Mouse (Mus musculus) lung, embryonic 14.5 days (tissue): ENCODE data around the gene Pou2f1. TPM values are rescaled to one million over a fixed set of nuclear protein-coding genes. Genes with fewer than 3 reads are reported as not detected.

ENCODE experiments used
- ATAC-seq: fragments of 200-750 bp; cut with Nextera tagmentation; 2 replicates; pipeline ENCODE4 v1.8.0; 2017; ENCODE audit warnings: mild to moderate bottlenecking, moderate TSS enrichment, moderate library complexity; ENCODE audit not compliant: insufficient read depth
- DNase-seq: peaks from one replicate; pipeline ENCODE4 v3.0.0-alpha.2; 2015
- H3K27ac ChIP-seq: fragments of 300-500 bp; sonication (generic); 2 replicates; pipeline ENCODE4 v1.5.1; 2014; ENCODE audit warnings: low read depth, mild to moderate bottlenecking, moderate library complexity
- H3K27me3 ChIP-seq: fragments of 300-500 bp; sonication (generic); 2 replicates; pipeline ENCODE4 v1.6.1; 2014; ENCODE audit warnings: low read length, control low read depth; ENCODE audit not compliant: insufficient read depth
- H3K36me3 ChIP-seq: fragments of 300-500 bp; sonication (generic); 2 replicates; pipeline ENCODE4 v1.6.1; 2014; ENCODE audit warnings: control low read depth; ENCODE audit not compliant: insufficient read depth
- H3K4me1 ChIP-seq: fragments of 300-500 bp; sonication (generic); 2 replicates; pipeline ENCODE4 v1.6.1; 2014; ENCODE audit warnings: antibody characterized with exemption, control low read depth; ENCODE audit not compliant: insufficient read depth
- H3K4me2 ChIP-seq: fragments of 300-500 bp; sonication (generic); 2 replicates; pipeline ENCODE4 v1.6.1; 2014; ENCODE audit warnings: mild to moderate bottlenecking
- H3K4me3 ChIP-seq: fragments of 300-500 bp; sonication (generic); 2 replicates; pipeline ENCODE4 v1.5.1; 2014; ENCODE audit warnings: low read depth, low read length
- H3K9ac ChIP-seq: fragments of 300-500 bp; sonication (generic); 2 replicates; pipeline ENCODE4 v1.6.1; 2014
- H3K9me3 ChIP-seq: fragments of 300-500 bp; sonication (generic); 2 replicates; pipeline ENCODE4 v1.6.1; 2016; ENCODE audit warnings: low read depth, low read length, control low read depth
- CTCF ChIP-seq: IDR thresholded peaks from 2 replicates; pipeline ENCODE4 v1.5.1; 2016; ENCODE audit warnings: antibody characterized with exemption, low read depth
- WGBS: fragments of 180-500 bp; shearing (Covaris S2); extraction: QIAGEN DNeasy Blood & Tissue Kit; methylation state at CpG from one replicate; pipeline ENCODE4 v1.1.7; 2014; 5-methylcytosine and 5-hydroxymethylcytosine counted together
- polyA plus RNA-seq: library from polyadenylated mRNA; unstranded; fragments of >200 nt; fragmentation: Nextera tagmentation; extraction: Ambion mirVana; gene quantifications from 2 replicates; pipeline ENCODE4 v1.2.1, GENCODE M21; 2014

Pou2f1 gene
- polyA plus RNA-seq, result 22.5 TPM in 2 replicates

GRCm38 (mm10) chr1:166002520-166003155 is at the start of gene Pou2f1:
TSS of gene Pou2f1 (minus strand) at chr1:166002678.
- peak within 1 kb of the TSS; percentile 92 for H3K27ac ChIP-seq
- H3K27me3 ChIP-seq, result no peaks in the 10 kb centered on the region
- peak within 1 kb of the TSS; percentile 97 for H3K4me2 ChIP-seq
- H3K9me3 ChIP-seq, result no peaks in the 10 kb centered on the region
- DNase-seq (peak; percentile 99), ATAC-seq (peak; percentile 84)
- under 1% methylated on average over 50 of the region's 61 CpGs for WGBS
- H3K4me3 ChIP-seq, result peak within 1 kb of the TSS; percentile 94
- no peaks in the 10 kb centered on the region for H3K36me3 ChIP-seq
- peak within 1 kb of the TSS; percentile 92 for H3K9ac ChIP-seq
- H3K4me1 ChIP-seq, result peaks cover 7% of the 10 kb centered on the region; the same call in 1 of the 2 replicates
- TF ChIP-seq CTCF, result peak; percentile 50

- peak overlapping the region; percentile 35 for H3K4me3 ChIP-seq
- H3K36me3 ChIP-seq, result no peaks in the 10 kb centered on the region
- DNase-seq, result peak; percentile 91
- H3K9ac ChIP-seq, result no peak overlapping the region
- peak overlapping the region; percentile 62; the same call in 1 of the 2 replicates for H3K27ac ChIP-seq
- WGBS, result 12% methylated on average over 11 of the region's 11 CpGs
- H3K9me3 ChIP-seq, result no peaks in the 10 kb centered on the region
- H3K4me2 ChIP-seq, result peak overlapping the region; percentile 72
- TF ChIP-seq CTCF, result no peak
- 0 out of 2 replicates have a peak, but pooled peaks cover 3% of the 10 kb centered on the region for H3K27me3 ChIP-seq
- ATAC-seq, result peak; percentile 93
- H3K4me1 ChIP-seq, result peaks cover 21% of the 10 kb centered on the region
These were observed 46.8 kb upstream of the Pou2f1 start for GRCm38 (mm10) chr1:166049046-166049827.

GRCm38 (mm10) chr1:166048230-166048911 is 45.9 kb upstream of the Pou2f1 start:
- no peaks in the 10 kb centered on the region for H3K36me3 ChIP-seq
- peak overlapping the region; percentile 62 for H3K27ac ChIP-seq
- no peaks in the 10 kb centered on the region for H3K9me3 ChIP-seq
- H3K4me3 ChIP-seq, result peak overlapping the region; percentile 35
- H3K4me1 ChIP-seq, result peaks cover 27% of the 10 kb centered on the region
- no peak for ATAC-seq
- peak overlapping the region; percentile 22 for H3K9ac ChIP-seq
- H3K4me2 ChIP-seq, result peak overlapping the region; percentile 72
- 0 out of 2 replicates have a peak, but pooled peaks cover 3% of the 10 kb centered on the region for H3K27me3 ChIP-seq
- DNase-seq, result peak; percentile 63
- no peak for TF ChIP-seq CTCF
- WGBS, result under 1% methylated on average over 23 of the region's 23 CpGs

- Histone ChIP-seq H3K4me1 (peaks cover 26% of the 10 kb centered on the region), H3K27ac (peak overlapping the region; percentile 50; the same call in 1 of the 2 replicates), H3K27me3 (0 out of 2 replicates have a peak, but pooled peaks cover under 1% of the 10 kb centered on the region), H3K9me3 (no peaks in the 10 kb centered on the region), H3K36me3 (no peaks in the 10 kb centered on the region), H3K9ac (peak overlapping the region; percentile 22), H3K4me2 (peak overlapping the region; percentile 72), H3K4me3 (peak overlapping the region; percentile 35)
- DNase-seq, result peak; percentile 69
- no peak for TF ChIP-seq CTCF
- ATAC-seq, result no peak
- 6% methylated on average over 25 of the region's 25 CpGs for WGBS
These were observed 45.2 kb upstream of the Pou2f1 start for GRCm38 (mm10) chr1:166047505-166048170.

GRCm38 (mm10) chr1:166045894-166046197 is 43.4 kb upstream of the Pou2f1 start:
- Histone ChIP-seq H3K27me3 (no peaks in the 10 kb centered on the region), H3K4me2 (peak overlapping the region; percentile 47), H3K36me3 (no peaks in the 10 kb centered on the region), H3K27ac (peak overlapping the region; percentile 72; the same call in 1 of the 2 replicates), H3K4me1 (peaks cover 26% of the 10 kb centered on the region), H3K9me3 (no peaks in the 10 kb centered on the region), H3K9ac (no peak overlapping the region), H3K4me3 (no peak overlapping the region)
- DNase-seq, result peak; percentile 92
- WGBS, result 23% methylated on average over 4 of the region's 4 CpGs
- no peak for ATAC-seq
- no peak for TF ChIP-seq CTCF

- Histone ChIP-seq H3K4me1 (peaks cover 26% of the 10 kb centered on the region), H3K36me3 (no peaks in the 10 kb centered on the region), H3K27me3 (no peaks in the 10 kb centered on the region), H3K9me3 (no peaks in the 10 kb centered on the region), H3K4me2 (peak overlapping the region; percentile 47), H3K9ac (peak overlapping the region; percentile 23; the same call in 1 of the 2 replicates), H3K4me3 (no peak overlapping the region), H3K27ac (peak overlapping the region; percentile 72)
- TF ChIP-seq CTCF, result no peak
- ATAC-seq (peak; percentile 81), DNase-seq (no peak)
- whole genome bisulfite sequencing, result 22% methylated on average over 14 of the region's 14 CpGs
These were observed 42.8 kb upstream of the Pou2f1 start for GRCm38 (mm10) chr1:166045060-166045893.
